Mouse (Mus musculus) layer of hippocampus, postnatal 36 days (tissue): Measurements from ENCODE around the gene Icos. TPM values are rescaled to one million over a fixed set of nuclear protein-coding genes. Genes with fewer than 3 reads are reported as not detected.

Experiments used
- DNase-seq, 2 experiments: peaks; one replicate each; pipeline ENCODE4 v3.0.0; 2022
- total RNA-seq, 2 experiments: library from RNA; stranded (reverse); gene quantifications; 2 replicates each; pipeline ENCODE4 v1.2.3; 2021

The Icos gene
- total RNA-seq, 2 experiments from 2014 or later = not detected

- DNase-seq = no peak
Observed at GRCm38 (mm10) chr1:60967521-60967920, 10.2 kb upstream of the Icos start.

- DNase-seq = no peak
Observed at GRCm38 (mm10) chr1:60970846-60971245, 6.9 kb upstream of the Icos start.

- DNase-seq = no peak
Observed at GRCm38 (mm10) chr1:60974221-60974620, 3.5 kb upstream of the Icos start.

- DNase-seq = no peak
Observed at GRCm38 (mm10) chr1:60975646-60976294, 2.0 kb upstream of the Icos start.

GRCm38 (mm10) chr1:60979126-60979842, 1.6 kb downstream of the Icos start:
- DNase-seq = no peak

GRCm38 (mm10) chr1:60979843-60980235, 2.1 kb downstream of the Icos start:
- DNase-seq = no peak

- no peak for DNase-seq
Observed at GRCm38 (mm10) chr1:60985075-60985474, 7.3 kb downstream of the Icos start.

GRCm38 (mm10) chr1:60986141-60986540, 8.4 kb downstream of the Icos start:
- no peak for DNase-seq

- no peak for DNase-seq
Observed at GRCm38 (mm10) chr1:60989086-60989485, 11.4 kb downstream of the Icos start.

- no peak for DNase-seq
Observed at GRCm38 (mm10) chr1:60990305-60990704, 12.6 kb downstream of the Icos start.

GRCm38 (mm10) chr1:60998008-60998557, 20.4 kb downstream of the Icos start:
- DNase-seq = peak in 1 of 2 experiments; percentile 8

- DNase-seq = no peak
Observed at GRCm38 (mm10) chr1:60998689-60999088, 21.0 kb downstream of the Icos start.

- no peak for DNase-seq
Observed at GRCm38 (mm10) chr1:61001786-61002354, 24.1 kb downstream of the Icos start.

GRCm38 (mm10) chr1:61006229-61006628, 28.5 kb downstream of the Icos start:
- DNase-seq = no peak

- DNase-seq = no peak
Observed at GRCm38 (mm10) chr1:61007516-61007915, 29.8 kb downstream of the Icos start.

- no peak for DNase-seq
Observed at GRCm38 (mm10) chr1:61016578-61017118, 38.9 kb downstream of the Icos start.

- no peak for DNase-seq
Observed at GRCm38 (mm10) chr1:61026712-61027111, 49.0 kb downstream of the Icos start.

GRCm38 (mm10) chr1:61027519-61027918, 49.8 kb downstream of the Icos start:
- no peak for DNase-seq

GRCm38 (mm10) chr1:61029919-61030318, 52.2 kb downstream of the Icos start:
- no peak for DNase-seq

- no peak for DNase-seq
Observed at GRCm38 (mm10) chr1:61030532-61030931, 52.8 kb downstream of the Icos start.

- DNase-seq = no peak
Observed at GRCm38 (mm10) chr1:61035270-61035669, 57.5 kb downstream of the Icos start.

- no peak for DNase-seq
Observed at GRCm38 (mm10) chr1:61038223-61038622, 60.5 kb downstream of the Icos start.

- no peak for DNase-seq
Observed at GRCm38 (mm10) chr1:61039310-61039709, 61.6 kb downstream of the Icos start.
